Mouse (Mus musculus) midbrain, embryonic 15.5 days (tissue): ENCODE results near the gene Chrdl2. TPM values are rescaled to one million over a fixed set of nuclear protein-coding genes. Genes with fewer than 3 reads are reported as not detected.
A peak's percentile ranks its signal among the peaks of the same experiment; 100 is the strongest.

Experiments
- ATAC-seq: fragments of 200-750 bp; cut with Nextera tagmentation; replicated peaks from 2 replicates; pipeline ENCODE4 v1.8.0; 2017; ENCODE audit warnings: moderate TSS enrichment
- H3K27ac ChIP-seq: fragments of 300-500 bp; sonication (generic); 2 replicates; pipeline ENCODE4 v1.5.1; 2015; ENCODE audit warnings: mild to moderate bottlenecking, inconsistent platforms
- H3K27me3 ChIP-seq: fragments of 300-500 bp; sonication (generic); replicated peaks from 2 replicates; pipeline ENCODE4 v1.6.1; 2015; ENCODE audit warnings: inconsistent platforms
- H3K36me3 ChIP-seq: fragments of 300-500 bp; sonication (generic); replicated peaks from 2 replicates; pipeline ENCODE4 v1.6.1; 2015; ENCODE audit warnings: inconsistent platforms
- H3K4me1 ChIP-seq: fragments of 300-500 bp; sonication (generic); 2 replicates; pipeline ENCODE4 v1.6.1; 2015; ENCODE audit warnings: inconsistent platforms
- H3K4me2 ChIP-seq: fragments of 300-500 bp; sonication (generic); 2 replicates; pipeline ENCODE4 v1.6.1; 2015; ENCODE audit warnings: inconsistent platforms, mild to moderate bottlenecking, moderate library complexity
- H3K4me3 ChIP-seq: fragments of 300-500 bp; sonication (generic); 2 replicates; pipeline ENCODE4 v1.5.1; 2015; ENCODE audit warnings: mild to moderate bottlenecking, inconsistent platforms
- H3K9ac ChIP-seq: fragments of 300-500 bp; sonication (generic); 2 replicates; pipeline ENCODE4 v1.6.1; 2015; ENCODE audit warnings: mild to moderate bottlenecking, inconsistent platforms
- H3K9me3 ChIP-seq: fragments of 300-500 bp; sonication (generic); 2 replicates; pipeline ENCODE4 v1.6.1; 2016; ENCODE audit warnings: inconsistent platforms
- WGBS: fragments of 180-500 bp; shearing (Covaris S2); methylation state at CpG from one replicate; pipeline ENCODE4 v1.1.7; 2015; ENCODE audit warnings: mixed read lengths; 5-methylcytosine and 5-hydroxymethylcytosine counted together
- polyA plus RNA-seq: library from polyadenylated mRNA; unstranded; fragments of >200 nt; fragmentation: Nextera tagmentation; extraction: Ambion mirVana; gene quantifications from 2 replicates; pipeline ENCODE4 v1.2.1, GENCODE M21; 2015

Chrdl2 gene
- polyA plus RNA-seq, 1 experiment from 2014 or later = not detected

DNA sequence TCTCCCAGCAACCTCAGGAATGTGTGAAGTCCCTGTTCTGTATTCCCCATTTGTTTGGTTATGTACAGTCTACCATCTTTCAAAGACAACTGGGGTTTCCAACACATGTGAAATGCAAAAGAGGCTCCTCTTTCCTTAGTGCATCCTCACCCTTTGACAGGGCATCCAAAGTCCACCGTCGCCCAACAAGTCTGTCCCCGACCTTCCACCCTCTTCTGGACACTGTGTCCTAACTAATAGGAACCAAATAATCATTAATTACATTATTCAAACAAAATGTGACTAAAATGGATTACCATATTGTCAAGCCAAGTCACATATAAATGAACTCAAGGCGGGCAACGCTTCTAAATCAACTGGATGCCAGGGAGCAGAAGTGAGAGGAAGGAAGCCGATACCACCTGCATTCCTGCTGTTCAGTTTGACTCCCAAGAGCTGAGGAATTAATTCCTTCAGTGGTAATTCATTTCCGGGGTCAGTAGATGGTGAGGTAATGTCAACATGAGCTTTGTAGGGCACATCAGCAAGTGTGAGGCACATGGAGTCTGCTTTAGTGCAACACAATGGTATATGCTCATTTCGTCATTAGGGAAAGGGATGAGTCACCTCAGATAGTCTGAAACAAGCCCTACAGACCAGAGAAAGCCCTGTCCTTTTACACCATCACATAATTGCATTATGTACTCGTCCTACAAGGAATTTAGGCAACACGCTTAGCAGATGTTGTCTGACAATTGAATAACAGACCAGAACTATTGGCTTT, 31.6 kb upstream of the Chrdl2 start:
- Histone ChIP-seq H3K36me3 (no peaks in the 10 kb centered on the region), H3K4me2 (no peak overlapping the region), H3K4me3 (no peak overlapping the region), H3K9me3 (no peaks in the 10 kb centered on the region), H3K27me3 (no peaks in the 10 kb centered on the region), H3K27ac (no peak overlapping the region), H3K4me1 (peaks cover 29% of the 10 kb centered on the region), H3K9ac (no peak overlapping the region)
- 82% methylated on average over 10 of the region's 10 CpGs for WGBS
- no peak for ATAC-seq

GRCm38 (mm10) chr7:99975819-99976575, 30.0 kb upstream of the Chrdl2 start:
- Histone ChIP-seq H3K27me3 (no peaks in the 10 kb centered on the region), H3K4me1 (peaks cover 32% of the 10 kb centered on the region), H3K9me3 (no peaks in the 10 kb centered on the region), H3K27ac (no peak overlapping the region), H3K4me3 (no peak overlapping the region), H3K9ac (no peak overlapping the region), H3K4me2 (no peak overlapping the region), H3K36me3 (no peaks in the 10 kb centered on the region)
- ATAC-seq = no peak
- 88% methylated on average over 5 of the region's 5 CpGs for WGBS

- Histone ChIP-seq H3K27ac (no peak overlapping the region), H3K9ac (no peak overlapping the region), H3K4me1 (peaks cover 29% of the 10 kb centered on the region), H3K9me3 (no peaks in the 10 kb centered on the region), H3K4me2 (no peak overlapping the region), H3K4me3 (no peak overlapping the region), H3K27me3 (no peaks in the 10 kb centered on the region), H3K36me3 (no peaks in the 10 kb centered on the region)
- no peak for ATAC-seq
- WGBS = 92% methylated on average over 2 of the region's 2 CpGs
Measured at GRCm38 (mm10) chr7:99978041-99978440, 27.9 kb upstream of the Chrdl2 start.

GRCm38 (mm10) chr7:99979081-99979480, 26.9 kb upstream of the Chrdl2 start:
- no peak overlapping the region for H3K27ac ChIP-seq
- no peaks in the 10 kb centered on the region for H3K9me3 ChIP-seq
- no peak for ATAC-seq
- WGBS = 10% methylated on average over 6 of the region's 6 CpGs
- peak overlapping the region; percentile 88 for H3K4me2 ChIP-seq
- no peaks in the 10 kb centered on the region for H3K27me3 ChIP-seq
- peaks cover 29% of the 10 kb centered on the region for H3K4me1 ChIP-seq
- peak overlapping the region; percentile 77; the same call in 1 of the 2 replicates for H3K9ac ChIP-seq
- peak overlapping the region; percentile 92 for H3K4me3 ChIP-seq
- no peaks in the 10 kb centered on the region for H3K36me3 ChIP-seq

- Histone ChIP-seq H3K4me1 (peaks cover 27% of the 10 kb centered on the region), H3K4me2 (peak overlapping the region; percentile 88), H3K9ac (peak overlapping the region; percentile 77), H3K9me3 (no peaks in the 10 kb centered on the region), H3K27me3 (no peaks in the 10 kb centered on the region), H3K4me3 (peak overlapping the region; percentile 92), H3K36me3 (no peaks in the 10 kb centered on the region), H3K27ac (peak overlapping the region; percentile 96)
- under 1% methylated on average over 51 of the region's 51 CpGs for WGBS
- ATAC-seq = peak; percentile 80
Measured at GRCm38 (mm10) chr7:99979546-99980131, 26.3 kb upstream of the Chrdl2 start.

- Histone ChIP-seq H3K4me3 (peak within 1 kb of the TSS; percentile 92), H3K27me3 (no peaks in the 10 kb centered on the region), H3K4me2 (peak within 1 kb of the TSS; percentile 88), H3K36me3 (no peaks in the 10 kb centered on the region), H3K9ac (peak within 1 kb of the TSS; percentile 77), H3K27ac (peak within 1 kb of the TSS; percentile 96), H3K9me3 (no peaks in the 10 kb centered on the region), H3K4me1 (peaks cover 25% of the 10 kb centered on the region)
- ATAC-seq = peak; percentile 96
- WGBS = under 1% methylated on average over 47 of the region's 55 CpGs
Measured at GRCm38 (mm10) chr7:99980132-99980591, 25.8 kb upstream of the Chrdl2 start, which contains the start of gene Rnf169. TSS of gene Rnf169 (minus strand) at chr7:99980448.

DNA sequence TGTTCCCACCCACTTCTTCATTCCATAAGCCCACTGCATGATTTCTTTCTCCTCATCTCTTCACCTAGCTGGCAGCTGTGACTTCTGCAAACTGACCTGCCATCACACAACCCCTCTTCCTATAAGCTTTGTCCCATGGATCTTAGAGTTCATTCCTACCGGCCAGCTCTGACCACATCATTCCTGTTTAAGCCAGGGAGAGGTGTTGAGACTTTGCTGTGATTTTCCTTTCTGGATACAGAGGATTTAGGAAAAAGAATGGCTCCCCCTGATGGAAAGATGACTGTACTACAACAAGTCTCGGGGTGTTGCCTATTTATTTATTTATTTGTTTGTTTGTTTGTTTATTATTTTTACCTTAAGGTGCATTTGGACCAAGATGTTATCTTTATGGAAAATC, 24.7 kb upstream of the Chrdl2 start:
- H3K27ac ChIP-seq = peak overlapping the region; percentile 56
- no peaks in the 10 kb centered on the region for H3K9me3 ChIP-seq
- no peak overlapping the region for H3K9ac ChIP-seq
- no peak for ATAC-seq
- no peaks in the 10 kb centered on the region for H3K27me3 ChIP-seq
- H3K4me1 ChIP-seq = peaks cover 25% of the 10 kb centered on the region
- WGBS = 7% methylated on average over 2 of the region's 2 CpGs
- no peaks in the 10 kb centered on the region for H3K36me3 ChIP-seq
- H3K4me2 ChIP-seq = peak overlapping the region; percentile 88; the same call in 1 of the 2 replicates
- H3K4me3 ChIP-seq = no peak overlapping the region

- Histone ChIP-seq H3K36me3 (no peaks in the 10 kb centered on the region), H3K27ac (no peak overlapping the region), H3K4me1 (peaks cover 24% of the 10 kb centered on the region), H3K9me3 (no peaks in the 10 kb centered on the region), H3K9ac (no peak overlapping the region), H3K4me3 (no peak overlapping the region), H3K4me2 (no peak overlapping the region), H3K27me3 (no peaks in the 10 kb centered on the region)
- 81% methylated on average over 13 of the region's 13 CpGs for WGBS
- no peak for ATAC-seq
Measured at GRCm38 (mm10) chr7:99982256-99983242, 23.4 kb upstream of the Chrdl2 start.

GRCm38 (mm10) chr7:99988725-99989124, 17.2 kb upstream of the Chrdl2 start:
- ATAC-seq = 0 out of 2 replicates have a peak, but pooled peaks have one; percentile 70
- Histone ChIP-seq H3K4me3 (no peak overlapping the region), H3K9ac (no peak overlapping the region), H3K27ac (no peak overlapping the region), H3K4me2 (no peak overlapping the region), H3K36me3 (no peaks in the 10 kb centered on the region), H3K4me1 (no peaks in the 10 kb centered on the region), H3K9me3 (no peaks in the 10 kb centered on the region), H3K27me3 (no peaks in the 10 kb centered on the region)
- WGBS = 3% methylated on average over 4 of the region's 4 CpGs

GRCm38 (mm10) chr7:99989844-99990760, 15.9 kb upstream of the Chrdl2 start:
- no peak overlapping the region for H3K27ac ChIP-seq
- H3K4me3 ChIP-seq = no peak overlapping the region
- 62% methylated on average over 15 of the region's 15 CpGs for WGBS

More at GRCm38 (mm10) chr7:99989844-99990760, 15.9 kb upstream of the Chrdl2 start:
- no peak for ATAC-seq
- no peak overlapping the region for H3K9ac ChIP-seq
- 0 out of 2 replicates have a peak overlapping the region, but pooled peaks have one; percentile 11 for H3K4me2 ChIP-seq
- H3K36me3 ChIP-seq = no peaks in the 10 kb centered on the region
- H3K9me3 ChIP-seq = no peaks in the 10 kb centered on the region
- no peaks in the 10 kb centered on the region for H3K27me3 ChIP-seq
- no peaks in the 10 kb centered on the region for H3K4me1 ChIP-seq
